Mouse (Mus musculus) ES-E14 (cell line): ENCODE measurements around the gene Lpcat2b.

Experiments
- CHD2 ChIP-seq: IDR thresholded peaks from 2 replicates; pipeline ENCODE4 v1.6.1; 2014; ENCODE audit warnings: mild to moderate bottlenecking, low read depth, low read length, inconsistent platforms
- MAFK ChIP-seq: IDR thresholded peaks from 2 replicates; pipeline ENCODE4 v1.6.1; 2014; ENCODE audit warnings: mild to moderate bottlenecking, low read depth, low read length, inconsistent platforms; ENCODE audit not compliant: insufficient read depth
- ZC3H11A ChIP-seq: IDR thresholded peaks from 2 replicates; pipeline ENCODE4 v1.6.1; 2012; ENCODE audit warnings: low read depth, mild to moderate bottlenecking, inconsistent platforms, low read length, borderline replicate concordance
- ZNF384 ChIP-seq: IDR thresholded peaks from 2 replicates; pipeline ENCODE4 v1.6.1; 2012; ENCODE audit warnings: low read depth, low read length, inconsistent platforms

GRCm38 (mm10) chr5:107394437-107394836 lies 36.9 kb upstream of the Lpcat2b start:
- TF ChIP-seq CHD2 (no peak), ZNF384 (no peak), ZC3H11A (no peak), MAFK (no peak)
